Mouse (Mus musculus) frontal cortex, adult 2 months (tissue): Measurements from ENCODE around the gene Il17a. TPM values are rescaled to one million over a fixed set of nuclear protein-coding genes. Genes with fewer than 3 reads are reported as not detected.

Source experiments
- polyA plus RNA-seq: library from polyadenylated mRNA; depleted of rRNA; stranded (reverse); fragments of >200 nt; gene quantifications from 2 replicates; pipeline ENCODE4 v1.2.3, GENCODE M21; 2012; rRNA removed

Il17a gene
- polyA plus RNA-seq, 1 experiment = not detected

Other genes with a start within 250 kb of the Il17a start
- gene Pkhd1, start 112.8 kb upstream of the Il17a start, polyA plus RNA-seq = under 0.01 and 0.02 TPM in 2 replicates
- not detected in 2 replicates for gene Il17f, start 59.7 kb downstream of the Il17a start, polyA plus RNA-seq
- 2.1 and 3.3 TPM in 2 replicates for gene Mcm3, start 89.4 kb downstream of the Il17a start, polyA plus RNA-seq
- 68.9 and 69.5 TPM in 2 replicates for gene Paqr8, start 159.7 kb downstream of the Il17a start, polyA plus RNA-seq
- gene Efhc1, start 220.7 kb downstream of the Il17a start, polyA plus RNA-seq = 1.7 and 1.8 TPM in 2 replicates